Mouse (Mus musculus) telencephalon, adult 2 months (tissue): ENCODE measurements around the gene Gm42791.

Experiments used
- DNase-seq: peaks from one replicate; pipeline ENCODE4 v3.0.0-alpha.2; 2011; ENCODE audit warnings: low read depth, low spot score

Gene Gm42791

GRCm38 (mm10) chr5:148978458-148979165 is 16.3 kb downstream of the Gm42791 start:
- DNase-seq: no peak

- no peak for DNase-seq
Measured at GRCm38 (mm10) chr5:148977698-148978457, 17.1 kb downstream of the Gm42791 start.

GRCm38 (mm10) chr5:148976876-148977275 is 18.1 kb downstream of the Gm42791 start:
- no peak for DNase-seq

- DNase-seq: no peak
Measured at GRCm38 (mm10) chr5:148975035-148975434, 19.9 kb downstream of the Gm42791 start.

- no peak for DNase-seq
Measured at GRCm38 (mm10) chr5:148973019-148973668, 21.8 kb downstream of the Gm42791 start.

GRCm38 (mm10) chr5:148972167-148972566 is 22.8 kb downstream of the Gm42791 start:
- no peak for DNase-seq

GRCm38 (mm10) chr5:148969648-148970047 is 25.3 kb downstream of the Gm42791 start:
- no peak for DNase-seq

- no peak for DNase-seq
Measured at GRCm38 (mm10) chr5:148968958-148969576, 25.9 kb downstream of the Gm42791 start.

GRCm38 (mm10) chr5:148968179-148968578 is 26.8 kb downstream of the Gm42791 start:
- no peak for DNase-seq

- no peak for DNase-seq
Measured at GRCm38 (mm10) chr5:148966395-148966794, 28.6 kb downstream of the Gm42791 start.

- peak; percentile 96 for DNase-seq
Measured at GRCm38 (mm10) chr5:148965691-148966333, 29.1 kb downstream of the Gm42791 start.

GRCm38 (mm10) chr5:148965089-148965591 is 29.8 kb downstream of the Gm42791 start:
- peak; percentile 87 for DNase-seq

- DNase-seq: no peak
Measured at GRCm38 (mm10) chr5:148964251-148964650, 30.7 kb downstream of the Gm42791 start.

- DNase-seq: no peak
Measured at GRCm38 (mm10) chr5:148960211-148960610, 34.7 kb downstream of the Gm42791 start.

GRCm38 (mm10) chr5:148959068-148959990 is 35.6 kb downstream of the Gm42791 start:
- peak; percentile 87 for DNase-seq

GRCm38 (mm10) chr5:148958355-148958754 is 36.6 kb downstream of the Gm42791 start:
- DNase-seq: no peak

- no peak for DNase-seq
Measured at GRCm38 (mm10) chr5:148956898-148957535, 37.9 kb downstream of the Gm42791 start.

- DNase-seq: no peak
Measured at GRCm38 (mm10) chr5:148956091-148956490, 38.9 kb downstream of the Gm42791 start.

GRCm38 (mm10) chr5:148955575-148955974 is 39.4 kb downstream of the Gm42791 start:
- no peak for DNase-seq
